Comparison of ENCODE assay signal across 8 mouse cellular contexts in the genomic region with DNA sequence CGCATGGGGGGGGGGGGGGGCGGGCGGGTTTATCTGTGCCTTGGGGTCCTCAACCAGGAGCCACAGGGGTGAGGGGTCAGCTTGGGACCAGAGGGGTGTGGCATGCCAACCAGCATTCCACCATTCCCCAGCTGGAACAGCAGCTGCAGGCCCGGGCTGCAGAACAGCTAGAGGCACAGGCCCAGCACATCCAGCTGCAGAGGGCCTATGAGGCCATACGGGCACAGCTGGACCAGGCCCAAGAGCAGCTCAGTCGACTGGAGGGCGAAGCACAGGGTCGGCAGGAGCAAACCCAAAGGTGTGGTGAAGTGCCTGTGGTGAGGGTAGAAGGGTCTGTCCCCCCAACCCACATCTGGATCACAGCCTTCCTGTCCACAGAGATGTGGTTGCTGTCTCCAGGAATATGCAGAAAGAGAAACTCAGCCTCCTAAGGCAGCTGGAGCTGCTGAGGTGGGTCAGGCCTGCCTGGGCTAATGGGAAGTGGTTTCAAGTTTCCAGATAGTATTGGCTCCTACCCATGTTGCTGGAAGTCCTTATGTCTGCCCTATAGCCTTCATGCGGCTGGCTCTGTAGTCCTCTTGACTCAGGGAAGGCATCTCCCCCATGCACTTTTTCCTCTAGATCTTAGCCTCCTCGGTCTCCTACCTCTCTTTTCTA. TPM values are rescaled to one million over a fixed set of nuclear protein-coding genes. Genes with fewer than 3 reads are reported as not detected.
DNase-seq lines count a peak whose midpoint lies in the region; ATAC-seq lines count a peak whose summit lies in the region.

No protein-coding gene starts in this region.

- H3K4me3 ChIP-seq in limb, embryonic 12.5 days (replicated peaks): peak overlapping the region; percentile 30; the same call in 1 of the 2 replicates

- peak overlapping the region; percentile 41; the same call in 1 of the 2 replicates for H3K27ac ChIP-seq in limb, embryonic 12.5 days

- H3K4me1 ChIP-seq in limb, embryonic 12.5 days (replicated peaks): peaks cover 63% of the 10 kb centered on the region

- H3K27me3 ChIP-seq in limb, embryonic 12.5 days: peaks cover 61% of the 10 kb centered on the region

- no peak for ATAC-seq in limb, embryonic 12.5 days (ENCODE audit: insufficient number of reproducible peaks, insufficient read depth, low FRiP score, low TSS enrichment, low read depth)
- no peak for ATAC-seq in activated CD4-positive, CD25-positive, alpha-beta regulatory T cell, adult 4 months

- WGBS in limb, embryonic 12.5 days: 26% methylated on average over 10 of the region's 10 CpGs

- peaks cover 14% of the 10 kb centered on the region for H3K36me3 ChIP-seq in limb, embryonic 12.5 days

- peak; percentile 54 for DNase-seq in gastrocnemius, postnatal 10 days
- DNase-seq in gastrocnemius, adult 8-10 months (ENCODE audit: low spot score in 2 of 2): no peak
- DNase-seq in thymus, postnatal 4 days: peak; percentile 21
- DNase-seq in thymus, postnatal 25 days: no peak
- DNase-seq in frontal cortex, postnatal 25 days (ENCODE audit: low spot score in 2 of 2): no peak
- no peak for DNase-seq in yolk sac, embryonic 10.5 days (ENCODE audit: low spot score)

- no peaks in the 10 kb centered on the region for H3K9me3 ChIP-seq in limb, embryonic 12.5 days

- peak overlapping the region; percentile 56 for H3K4me2 ChIP-seq in limb, embryonic 12.5 days

- H3K9ac ChIP-seq in limb, embryonic 12.5 days (replicated peaks): 0 out of 2 replicates have a peak overlapping the region, but pooled peaks have one; percentile 12

RNA-seq across cellular contexts. Expression of gene Cd151, which starts 1.7 kb away (rescaled TPM):
- 10 to 100 TPM; 77.7 to 88.5 TPM for total RNA-seq in gastrocnemius, postnatal 10 days (2021)
- total RNA-seq in gastrocnemius, adult 8-10 months (2022): 10 to 100 TPM; 78.2 to 98.0 (median 86.2) TPM
- 11.3 and 13.5 TPM in 2 replicates for polyA plus RNA-seq in limb, embryonic 12.5 days (2016; fragmentation: Nextera tagmentation; extraction: Ambion mirVana)
- polyA plus RNA-seq in activated CD4-positive, CD25-positive, alpha-beta regulatory T cell, adult 4 months (2017; shearing (Covaris generic)): 1 to 10 TPM; 8.3 to 8.7 TPM

RNA-seq across cellular contexts. Expression of gene Cracr2b, which starts 4.6 kb away (rescaled TPM):
- 1 to 10 TPM; 8.6 to 9.9 TPM for total RNA-seq in gastrocnemius, postnatal 10 days (2021)
- total RNA-seq in gastrocnemius, adult 8-10 months (2022): 10 to 100 TPM in 1 of 4 experiments, 1 to 10 TPM in 3; 3.3 to 11.4 (median 6.9) TPM
- 7.7 and 9.8 TPM in 2 replicates for polyA plus RNA-seq in limb, embryonic 12.5 days (2016; fragmentation: Nextera tagmentation; extraction: Ambion mirVana)
- polyA plus RNA-seq in activated CD4-positive, CD25-positive, alpha-beta regulatory T cell, adult 4 months (2017; shearing (Covaris generic)): not detected

RNA-seq across cellular contexts. Expression of gene Polr2l, which starts 9.4 kb away (rescaled TPM):
- total RNA-seq in gastrocnemius, postnatal 10 days (2021): 10 to 100 TPM; 43.4 to 49.0 TPM
- 10 to 100 TPM; 57.4 to 68.5 (median 63.7) TPM for total RNA-seq in gastrocnemius, adult 8-10 months (2022)
- polyA plus RNA-seq in limb, embryonic 12.5 days (2016; fragmentation: Nextera tagmentation; extraction: Ambion mirVana): 65.7 and 67.3 TPM in 2 replicates
- polyA plus RNA-seq in activated CD4-positive, CD25-positive, alpha-beta regulatory T cell, adult 4 months (2017; shearing (Covaris generic)): 10 to 100 TPM; 22.3 to 22.6 TPM

RNA-seq across cellular contexts. Expression of gene Tspan4, which starts 9.5 kb away (rescaled TPM):
- 10 to 100 TPM; 18.6 to 21.0 TPM for total RNA-seq in gastrocnemius, postnatal 10 days (2021)
- total RNA-seq in gastrocnemius, adult 8-10 months (2022): 10 to 100 TPM in 2 of 4 experiments, 1 to 10 TPM in 2; 8.1 to 15.1 (median 11.9) TPM
- polyA plus RNA-seq in limb, embryonic 12.5 days (2016; fragmentation: Nextera tagmentation; extraction: Ambion mirVana): 24.8 and 33.0 TPM in 2 replicates
- 1 to 10 TPM; 1.5 to 2.7 TPM for polyA plus RNA-seq in activated CD4-positive, CD25-positive, alpha-beta regulatory T cell, adult 4 months (2017; shearing (Covaris generic))

RNA-seq across cellular contexts. Expression of gene Pnpla2, which starts 10.5 kb away (rescaled TPM):
- total RNA-seq in gastrocnemius, postnatal 10 days (2021): 100 to 1,000 TPM; 119 to 151 TPM
- 100 to 1,000 TPM; 250 to 384 (median 284) TPM for total RNA-seq in gastrocnemius, adult 8-10 months (2022)
- polyA plus RNA-seq in limb, embryonic 12.5 days (2016; fragmentation: Nextera tagmentation; extraction: Ambion mirVana): 13.7 and 14.9 TPM in 2 replicates
- 10 to 100 TPM; 58.2 to 70.2 TPM for polyA plus RNA-seq in activated CD4-positive, CD25-positive, alpha-beta regulatory T cell, adult 4 months (2017; shearing (Covaris generic))

Comparison
In these comparisons a context has a peak if more than half of its experiments do, and no peak if none do; other contexts are left out.
1. DNase-seq: peak in gastrocnemius, postnatal 10 days (single experiment) and thymus, postnatal 4 days (single experiment); none in gastrocnemius, adult 8-10 months (0 of 2), thymus, postnatal 25 days (single experiment), frontal cortex, postnatal 25 days (0 of 2) and yolk sac, embryonic 10.5 days (single experiment).